Mouse (Mus musculus) kidney, adult 2 months (tissue): ENCODE results near the gene 4930449I24Rik. TPM values are rescaled to one million over a fixed set of nuclear protein-coding genes. Genes with fewer than 3 reads are reported as not detected.
A peak's percentile ranks its signal among the peaks of the same experiment; 100 is the strongest.
"Not testable (repeated sequence)": the region's sequence is repeated elsewhere in the genome, so short reads cannot be mapped to it uniquely, and the experiment has no call there.

Experiments
- DNase-seq: peaks from one replicate; pipeline ENCODE4 v3.0.0; 2021
- H3K27ac ChIP-seq: fragments of 200-500 bp; 2 replicates; pipeline ENCODE4 v1.5.1; 2012; ENCODE audit warnings: low read depth, low read length, control low read depth, inconsistent platforms; ENCODE audit not compliant: insufficient read depth
- H3K27me3 ChIP-seq: fragments of 200-500 bp; replicated peaks from 2 replicates; pipeline ENCODE4 v1.6.1; 2012; ENCODE audit warnings: mild to moderate bottlenecking, moderate library complexity, low read length, inconsistent platforms; ENCODE audit not compliant: control insufficient read depth, insufficient read depth
- H3K36me3 ChIP-seq: fragments of 200-500 bp; 2 replicates; pipeline ENCODE4 v1.6.1; 2012; ENCODE audit warnings: mild to moderate bottlenecking, moderate library complexity, low read length, inconsistent platforms; ENCODE audit not compliant: control insufficient read depth, insufficient read depth
- H3K4me1 ChIP-seq: fragments of 200-500 bp; 2 replicates; pipeline ENCODE4 v1.6.1; 2011; ENCODE audit warnings: low read length; ENCODE audit not compliant: control insufficient read depth, insufficient read depth
- H3K4me3 ChIP-seq: fragments of 200-500 bp; 2 replicates; pipeline ENCODE4 v1.5.1; 2011; ENCODE audit warnings: mild to moderate bottlenecking, low read depth, low read length, control low read depth; ENCODE audit not compliant: insufficient read depth
- CTCF ChIP-seq: fragments of 200-500 bp; conservative IDR thresholded peaks from 2 replicates; pipeline ENCODE4 v1.5.1; 2011; ENCODE audit warnings: low read depth, mild to moderate bottlenecking, control low read depth, low read length, moderate library complexity, mixed read lengths; ENCODE audit not compliant: insufficient read depth, insufficient read length
- WGBS: fragments of 180-500 bp; shearing (Covaris S2); methylation state at CpG from one replicate; pipeline ENCODE4 v1.1.7; 2018; 5-methylcytosine and 5-hydroxymethylcytosine counted together
- polyA plus RNA-seq: library from polyadenylated mRNA; depleted of rRNA; stranded (reverse); fragments of >200 nt; gene quantifications from 2 replicates; pipeline ENCODE4 v1.2.3, GENCODE M21; 2012; rRNA removed

Gene 4930449I24Rik
- polyA plus RNA-seq, 1 experiment = not detected

- 6% methylated on average over 4 of the region's 4 CpGs for WGBS
- H3K27me3 ChIP-seq, H3K4me3 ChIP-seq, H3K36me3 ChIP-seq, H3K27ac ChIP-seq, H3K4me1 ChIP-seq: not testable (repeated sequence)
- TF ChIP-seq CTCF = peak; percentile 42
- DNase-seq = peak; percentile 45
Measured at GRCm38 (mm10) chr5:146479564-146479963, 22.6 kb upstream of the 4930449I24Rik start.

- not testable (repeated sequence) for H3K36me3 ChIP-seq, H3K27ac ChIP-seq, DNase-seq, H3K4me3 ChIP-seq, H3K27me3 ChIP-seq, H3K4me1 ChIP-seq
- 71% methylated on average over 3 of the region's 3 CpGs for WGBS
Measured at GRCm38 (mm10) chr5:146481665-146482064, 20.5 kb upstream of the 4930449I24Rik start, which contains the start of gene Gm6408. TSS of gene Gm6408 (plus strand) at chr5:146481965.

DNA sequence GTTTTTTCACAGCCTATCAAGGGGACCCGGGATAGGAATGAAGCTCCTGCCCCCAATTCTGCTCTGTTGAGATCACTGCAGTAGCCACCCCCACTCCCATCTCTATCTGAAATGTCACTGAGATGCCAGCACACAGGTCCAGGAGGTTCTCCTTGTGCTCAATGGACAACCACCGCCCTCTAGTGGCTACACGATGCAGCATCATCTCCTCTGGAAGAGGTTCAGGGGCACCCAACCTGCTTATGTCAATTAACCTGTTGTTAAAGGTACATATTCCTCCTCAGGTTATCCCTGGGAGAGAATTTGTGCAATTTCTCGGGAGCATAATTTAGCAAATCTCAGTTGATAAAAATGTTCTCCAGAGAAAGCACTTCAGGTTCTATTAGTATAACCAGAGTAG lies 13.2 kb upstream of the 4930449I24Rik start:
- not testable (repeated sequence) for H3K27me3 ChIP-seq, H3K36me3 ChIP-seq, H3K4me3 ChIP-seq, H3K27ac ChIP-seq, H3K4me1 ChIP-seq
- 0 out of 2 replicates have a peak, but pooled peaks have one; percentile 4 for TF ChIP-seq CTCF
- WGBS = 11% methylated on average over 3 of the region's 4 CpGs
- peak; percentile 39 for DNase-seq

DNA sequence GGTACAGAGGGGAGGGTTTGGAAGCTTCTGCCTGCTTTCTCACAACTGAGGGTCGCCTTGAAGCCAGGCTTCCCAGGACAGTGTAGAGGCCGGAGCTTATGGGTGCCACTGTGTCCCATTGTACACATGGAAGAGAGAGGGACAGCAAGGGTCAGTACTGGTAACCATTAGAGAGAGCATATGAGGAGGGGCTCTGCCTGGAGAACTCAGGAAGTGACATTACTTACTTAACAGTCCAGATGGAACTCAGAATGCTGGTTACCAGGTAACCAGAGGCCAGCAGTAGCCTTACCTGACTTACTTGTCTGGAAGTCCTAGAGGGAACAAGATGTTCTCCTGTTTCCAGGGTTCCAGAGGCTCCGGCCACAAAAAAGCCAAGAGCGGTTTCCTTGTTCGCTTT lies 11.1 kb upstream of the 4930449I24Rik start, which contains the start of gene Gm6370:
Gene Gm6370 (plus strand): TSS at position 301 of the 400 bp plus-strand sequence.
- H3K4me1 ChIP-seq, H3K4me3 ChIP-seq, H3K36me3 ChIP-seq, H3K27me3 ChIP-seq, H3K27ac ChIP-seq, DNase-seq: not testable (repeated sequence)
- no CpG with 5 or more reads among the region's 5 CpGs for WGBS

GRCm38 (mm10) chr5:146513823-146514222 lies 11.6 kb downstream of the 4930449I24Rik start, which contains the start of gene Gm3402:
TSS of gene Gm3402 (plus strand) at chr5:146514123.
- DNase-seq, H3K36me3 ChIP-seq, H3K4me1 ChIP-seq, H3K4me3 ChIP-seq, H3K27ac ChIP-seq, H3K27me3 ChIP-seq: not testable (repeated sequence)
- 88% methylated on average over 1 of the region's 5 CpGs for WGBS

DNA sequence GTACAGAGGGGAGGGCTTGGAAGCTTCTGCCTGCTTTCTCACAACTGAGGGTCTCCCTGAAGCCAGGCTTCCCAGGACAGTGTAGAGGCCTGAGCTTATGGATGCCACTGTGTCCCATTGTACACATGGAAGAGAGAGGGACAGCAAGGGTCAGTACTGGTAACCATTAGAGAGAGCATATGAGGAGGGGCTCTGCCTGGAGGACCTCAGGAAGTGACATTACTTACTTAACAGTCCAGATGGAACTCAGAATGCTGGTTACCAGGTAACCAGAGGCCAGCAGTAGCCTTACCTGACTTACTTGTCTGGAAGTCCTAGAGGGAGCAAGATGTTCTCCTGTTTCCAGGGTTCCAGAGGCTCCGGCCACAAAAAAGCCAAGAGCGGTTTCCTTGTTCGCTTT lies 23.3 kb downstream of the 4930449I24Rik start, which contains the start of gene Gm3404:
Gene Gm3404 (plus strand): TSS at position 301 of the 400 bp plus-strand sequence.
- not testable (repeated sequence) for DNase-seq, H3K27me3 ChIP-seq, H3K4me1 ChIP-seq, H3K4me3 ChIP-seq, H3K27ac ChIP-seq, H3K36me3 ChIP-seq
- 96% methylated on average over 3 of the region's 3 CpGs for WGBS

DNA sequence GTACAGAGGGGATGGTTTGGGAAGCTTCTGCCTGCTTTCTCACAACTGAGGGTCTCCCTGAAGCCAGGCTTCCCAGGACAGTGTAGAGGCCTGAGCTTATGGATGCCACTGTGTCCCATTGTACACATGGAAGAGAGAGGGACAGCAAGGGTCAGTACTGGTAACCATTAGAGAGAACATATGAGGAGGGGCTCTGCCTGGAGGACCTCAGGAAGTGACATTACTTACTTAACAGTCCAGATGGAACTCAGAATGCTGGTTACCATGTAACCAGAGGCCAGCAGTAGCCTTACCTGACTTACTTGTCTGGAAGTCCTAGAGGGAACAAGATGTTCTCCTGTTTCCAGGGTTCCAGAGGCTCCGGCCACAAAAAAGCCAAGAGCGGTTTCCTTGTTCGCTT lies 35.1 kb downstream of the 4930449I24Rik start, which contains the start of gene Gm3409:
Gene Gm3409 (plus strand): TSS at position 301 of the 400 bp plus-strand sequence.
- not testable (repeated sequence) for H3K27me3 ChIP-seq, H3K4me3 ChIP-seq, H3K36me3 ChIP-seq, DNase-seq, H3K4me1 ChIP-seq, H3K27ac ChIP-seq
- 84% methylated on average over 3 of the region's 3 CpGs for WGBS

Other genes starting within 250 kb of the 4930449I24Rik start
- 5.9 and 6.4 TPM in 2 replicates for gene Wasf3, start 117.4 kb upstream of the 4930449I24Rik start, polyA plus RNA-seq
- not detected in 2 replicates for gene Gm6408, start 20.4 kb upstream of the 4930449I24Rik start, polyA plus RNA-seq
- not detected in 2 replicates for gene Gm6370, start 11.0 kb upstream of the 4930449I24Rik start, polyA plus RNA-seq
- gene Gm3402, start 11.7 kb downstream of the 4930449I24Rik start, polyA plus RNA-seq = not detected in 2 replicates
- gene Gm3404, start 23.4 kb downstream of the 4930449I24Rik start, polyA plus RNA-seq = 0.08 TPM in 1 of 2 replicates, not detected in the other
- gene Gm3409, start 35.2 kb downstream of the 4930449I24Rik start, polyA plus RNA-seq = not detected in 2 replicates
- not detected in 2 replicates for gene Gm3415, start 53.7 kb downstream of the 4930449I24Rik start, polyA plus RNA-seq
- gene Gpr12, start 82.8 kb downstream of the 4930449I24Rik start, polyA plus RNA-seq = 1.5 and 1.7 TPM in 2 replicates